Mouse (Mus musculus) heart, adult 2 months (tissue): ENCODE measurements around the gene Gal3st1.

Experiments used
- CTCF ChIP-seq: fragments of 200-600 bp; IDR thresholded peaks from 2 replicates; pipeline ENCODE4 v1.8.1; 2022; ENCODE audit warnings: antibody characterized with exemption, mild to moderate bottlenecking, moderate library complexity
- EP300 ChIP-seq: fragments of 200-500 bp; IDR thresholded peaks from 2 replicates; pipeline ENCODE4 v1.6.1; 2011; ENCODE audit warnings: low read depth, low read length, control low read depth; ENCODE audit not compliant: insufficient read depth
- POLR2A ChIP-seq: fragments of 200-500 bp; IDR thresholded peaks from 2 replicates; pipeline ENCODE4 v1.6.1; 2011; ENCODE audit warnings: mild to moderate bottlenecking, low read depth, low read length, control low read depth; ENCODE audit not compliant: insufficient read depth

DNA sequence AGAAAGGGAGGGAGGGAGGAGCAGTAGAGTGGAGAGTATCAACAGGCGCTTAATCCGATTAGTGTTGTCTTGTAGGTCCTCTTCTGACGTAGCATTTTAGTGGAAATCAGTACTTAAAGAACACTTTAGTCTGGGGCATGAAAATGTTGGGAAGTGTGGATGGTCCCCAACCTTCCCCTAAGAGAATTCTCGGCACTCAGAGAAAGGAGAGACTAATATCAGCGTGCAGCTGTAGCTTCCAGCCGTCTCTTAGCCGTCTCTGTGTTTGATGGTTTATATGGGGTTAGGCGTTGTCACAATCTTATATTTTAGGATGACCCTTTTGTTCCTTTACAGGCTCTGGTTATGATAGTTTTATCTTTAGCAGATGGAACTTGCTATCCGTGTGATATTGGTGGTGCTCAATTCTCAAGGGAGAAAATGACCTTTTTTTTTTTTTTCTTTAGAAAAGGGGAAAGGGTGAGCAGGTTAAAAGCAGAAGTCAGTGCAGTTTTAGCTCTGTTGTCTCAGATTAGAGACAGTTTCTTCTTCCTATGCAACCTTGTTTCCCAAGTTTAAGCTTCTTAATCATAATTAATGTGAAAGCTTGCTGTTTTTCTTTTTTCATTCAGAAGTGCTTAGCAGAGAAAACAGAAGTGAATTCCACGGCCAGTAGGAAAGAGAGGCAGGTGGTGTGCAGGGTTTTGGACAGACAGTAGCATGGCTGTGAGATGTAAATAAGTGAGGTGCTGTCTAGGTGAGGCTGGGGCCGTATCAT lies 18.8 kb upstream of the Gal3st1 start:
- TF ChIP-seq POLR2A (no peak), CTCF (no peak), EP300 (no peak)
